Mouse (Mus musculus): ENCODE measurements around the gene Antxr2.

DNA sequence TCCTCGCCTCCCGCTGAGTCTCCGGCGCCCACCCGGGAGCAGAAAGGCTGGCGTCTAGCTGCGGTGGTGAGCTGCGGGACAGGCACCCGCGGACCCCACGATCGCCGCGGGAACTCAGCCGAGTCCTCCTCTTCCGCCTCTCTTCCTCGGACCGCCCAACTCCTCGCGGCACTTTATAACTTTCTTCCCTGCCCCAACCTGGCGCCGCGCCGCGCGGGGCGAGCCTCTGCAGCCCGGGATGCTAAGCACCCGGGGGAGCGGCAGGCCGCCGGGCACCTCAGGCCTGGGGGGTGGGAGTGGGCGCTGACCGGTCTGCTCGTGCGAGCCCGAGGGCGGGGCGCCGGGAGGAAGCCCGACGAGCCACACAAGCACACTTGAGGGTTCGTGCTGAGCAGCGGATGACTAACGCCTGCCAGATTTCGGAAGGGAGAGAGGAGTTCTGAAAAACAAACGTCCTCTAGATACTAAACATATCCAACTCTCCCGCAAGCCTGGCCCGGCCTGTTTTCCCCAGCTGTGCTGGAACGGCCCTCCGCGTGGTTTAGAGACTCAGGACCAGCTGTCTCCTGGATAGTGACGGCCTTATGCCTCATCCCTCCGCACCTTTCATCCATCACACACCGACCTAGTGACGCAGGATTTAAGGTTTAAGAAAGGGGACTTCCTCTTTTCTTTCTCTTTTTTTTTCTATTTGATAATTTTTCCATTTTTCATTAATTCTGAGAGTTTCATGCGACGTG lies at the start of gene Antxr2:
- TF ChIP-seq CTCF (IDR thresholded peaks at IDR 0.05; ENCODE audit: control insufficient read depth, insufficient read depth, insufficient read length) = no peak
- peak; percentile 47 for TF ChIP-seq MAX (IDR thresholded peaks at IDR 0.05)
- no peak for TF ChIP-seq USF1 (IDR thresholded peaks at IDR 0.05; ENCODE audit: low read depth)

Data from C2C12 (cell line).